Mouse (Mus musculus) ES-E14 (cell line): ENCODE measurements at regions not wholly inside any gene's neighbourhood (a gene's known extent, or its start where the extent isn't known, plus 50 kb on each side); places are given as distances from the start of the nearest gene placed in this dataset.

Experiments used
- CHD2 ChIP-seq: IDR thresholded peaks from 2 replicates; pipeline ENCODE4 v1.6.1; 2014; ENCODE audit warnings: mild to moderate bottlenecking, low read depth, low read length, inconsistent platforms
- HCFC1 ChIP-seq: IDR thresholded peaks from 2 replicates; pipeline ENCODE4 v1.6.1; 2012; ENCODE audit warnings: low read length, inconsistent platforms, borderline replicate concordance; ENCODE audit not compliant: insufficient read depth
- MAFK ChIP-seq: IDR thresholded peaks from 2 replicates; pipeline ENCODE4 v1.6.1; 2014; ENCODE audit warnings: mild to moderate bottlenecking, low read depth, low read length, inconsistent platforms; ENCODE audit not compliant: insufficient read depth
- ZNF384 ChIP-seq: IDR thresholded peaks from 2 replicates; pipeline ENCODE4 v1.6.1; 2012; ENCODE audit warnings: low read depth, low read length, inconsistent platforms

DNA sequence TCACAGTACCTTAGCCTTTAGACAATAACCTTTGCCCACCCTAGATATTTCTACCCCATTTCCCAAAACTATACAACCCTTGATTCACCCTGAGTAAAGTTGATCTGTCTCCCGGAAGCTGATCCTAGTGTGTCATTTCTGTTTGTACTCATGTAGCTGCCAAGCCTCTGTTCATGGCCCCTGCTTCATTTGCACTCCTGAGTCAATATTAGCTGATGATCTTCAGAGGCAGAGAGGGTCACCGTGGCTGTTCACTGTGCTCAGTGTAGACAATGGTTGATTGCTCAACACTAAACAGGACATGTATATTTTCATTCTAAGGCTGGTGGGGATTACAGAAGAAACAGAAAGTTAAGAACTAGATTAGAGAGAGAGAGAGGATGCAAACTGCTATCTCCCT, 250.4 kb downstream of the Rassf9 start:
- no peak for TF ChIP-seq MAFK
- TF ChIP-seq ZNF384: no peak
- TF ChIP-seq CHD2: no peak
- no peak for TF ChIP-seq HCFC1
